Mouse (Mus musculus): ENCODE measurements around the gene Slc2a12.

GRCm38 (mm10) chr10:22631103-22631502 lies 13.7 kb upstream of the Slc2a12 start:
- TF ChIP-seq CTCF (IDR thresholded peaks at IDR 0.05; ENCODE audit: extremely low read depth, insufficient read depth, insufficient read length, insufficient replicate concordance) = no peak
- TF ChIP-seq POLR2A (IDR thresholded peaks at IDR 0.05; ENCODE audit: low read depth, low read length) = no peak

Data from spleen, adult 2 months (tissue).